Mouse (Mus musculus) forebrain, embryonic 15.5 days (tissue): ENCODE measurements around the gene Krtap10-4. TPM values are rescaled to one million over a fixed set of nuclear protein-coding genes. Genes with fewer than 3 reads are reported as not detected.
"Not testable (repeated sequence)": the region's sequence is repeated elsewhere in the genome, so short reads cannot be mapped to it uniquely, and the experiment has no call there.

Experiments used
- ATAC-seq: fragments of 200-750 bp; cut with Nextera tagmentation; replicated peaks from 2 replicates; pipeline ENCODE4 v1.8.0; 2017; ENCODE audit warnings: mild to moderate bottlenecking, moderate TSS enrichment, moderate library complexity
- H3K27ac ChIP-seq: fragments of 300-500 bp; sonication (generic); replicated peaks from 2 replicates; pipeline ENCODE4 v1.5.1; 2015; ENCODE audit warnings: mild to moderate bottlenecking, inconsistent platforms
- H3K27me3 ChIP-seq: fragments of 300-500 bp; sonication (generic); 2 replicates; pipeline ENCODE4 v1.6.1; 2015; ENCODE audit warnings: inconsistent platforms
- H3K36me3 ChIP-seq: fragments of 300-500 bp; sonication (generic); 2 replicates; pipeline ENCODE4 v1.6.1; 2015; ENCODE audit warnings: mild to moderate bottlenecking, inconsistent platforms
- H3K4me1 ChIP-seq: fragments of 300-500 bp; sonication (generic); 2 replicates; pipeline ENCODE4 v1.6.1; 2015; ENCODE audit warnings: inconsistent platforms
- H3K4me2 ChIP-seq: fragments of 300-500 bp; sonication (generic); replicated peaks from 2 replicates; pipeline ENCODE4 v1.6.1; 2015; ENCODE audit warnings: mild to moderate bottlenecking, inconsistent platforms
- H3K4me3 ChIP-seq: fragments of 300-500 bp; sonication (generic); 2 replicates; pipeline ENCODE4 v1.5.1; 2015; ENCODE audit warnings: mild to moderate bottlenecking, inconsistent platforms
- H3K9ac ChIP-seq: fragments of 300-500 bp; sonication (generic); replicated peaks from 2 replicates; pipeline ENCODE4 v1.6.1; 2015; ENCODE audit warnings: mild to moderate bottlenecking, inconsistent platforms
- H3K9me3 ChIP-seq: fragments of 300-500 bp; sonication (generic); 2 replicates; pipeline ENCODE4 v1.6.1; 2016; ENCODE audit warnings: inconsistent platforms
- WGBS: fragments of 180-500 bp; shearing (Covaris S2); methylation state at CpG from one replicate; pipeline ENCODE4 v1.1.7; 2015; ENCODE audit warnings: mixed read lengths; 5-methylcytosine and 5-hydroxymethylcytosine counted together
- polyA plus RNA-seq: library from polyadenylated mRNA; unstranded; fragments of >200 nt; fragmentation: Nextera tagmentation; extraction: Ambion mirVana; gene quantifications from 2 replicates; pipeline ENCODE4 v1.2.1, GENCODE M21; 2015

Krtap10-4 gene
- polyA plus RNA-seq, 1 experiment from 2014 or later: not detected

DNA sequence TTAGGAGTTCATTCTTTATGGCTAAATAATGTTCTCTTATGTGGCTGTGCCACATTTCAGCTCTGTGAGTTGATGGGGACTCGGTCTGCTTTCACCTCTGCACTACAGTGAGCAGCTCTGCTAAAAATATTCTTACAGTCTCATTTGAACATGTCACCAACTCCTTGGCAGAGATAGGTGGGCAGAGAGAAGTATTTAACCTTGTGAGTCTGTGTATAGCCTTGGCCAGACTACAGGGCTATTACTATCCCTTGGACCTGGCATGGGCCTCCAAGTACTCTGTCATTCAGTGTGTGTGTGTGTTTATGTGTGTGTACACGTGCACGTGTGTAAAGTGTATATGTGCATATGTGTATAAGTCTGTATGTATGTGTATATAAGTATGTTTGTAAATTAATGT is 43.5 kb downstream of the Krtap10-4 start:
- H3K4me2 ChIP-seq, H3K9me3 ChIP-seq, H3K4me3 ChIP-seq, H3K9ac ChIP-seq, H3K4me1 ChIP-seq, H3K27me3 ChIP-seq, ATAC-seq, H3K36me3 ChIP-seq, H3K27ac ChIP-seq: not testable (repeated sequence)
- 89% methylated on average over 3 of the region's 3 CpGs for WGBS

DNA sequence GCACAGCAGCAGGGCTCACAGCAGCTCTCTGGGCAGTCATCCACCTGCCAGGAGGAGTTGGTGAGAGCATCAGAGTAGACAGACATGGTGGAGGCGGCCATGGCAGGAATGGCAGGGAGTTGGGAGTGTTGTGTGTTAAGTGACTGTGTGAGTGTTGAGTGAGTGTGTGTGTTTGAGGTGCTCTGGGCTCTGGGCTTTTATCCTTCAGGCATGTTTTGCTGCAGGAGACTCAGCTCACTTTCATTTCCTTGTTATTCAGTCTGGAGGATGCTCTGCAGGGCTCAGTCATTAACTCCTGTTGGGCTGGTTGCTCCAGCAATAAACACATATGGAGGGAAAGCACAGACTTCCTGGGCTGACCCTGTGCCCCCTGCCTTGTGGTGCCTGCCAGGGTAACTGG is 44.5 kb downstream of the Krtap10-4 start, which contains the start of gene Gm3250:
TSS of gene Gm3250 (minus strand) at position 101 of the 400 bp plus-strand sequence.
- not testable (repeated sequence) for ATAC-seq

GRCm38 (mm10) chr10:77776844-77777243 is 50.1 kb downstream of the Krtap10-4 start, which contains the start of gene Gm7138:
Gene Gm7138 (minus strand): TSS chr10:77776944.
- not testable (repeated sequence) for ATAC-seq, H3K27ac ChIP-seq, H3K4me1 ChIP-seq, H3K9ac ChIP-seq, H3K36me3 ChIP-seq, H3K4me2 ChIP-seq, H3K4me3 ChIP-seq, H3K27me3 ChIP-seq, H3K9me3 ChIP-seq
- 56% methylated on average over 1 of the region's 1 CpGs for WGBS

More for the DNA sequence above, 44.5 kb downstream of the Krtap10-4 start, which contains the start of gene Gm3250:
- H3K36me3 ChIP-seq, H3K9ac ChIP-seq, H3K9me3 ChIP-seq, H3K27ac ChIP-seq, H3K27me3 ChIP-seq, H3K4me2 ChIP-seq, H3K4me3 ChIP-seq, H3K4me1 ChIP-seq: not testable (repeated sequence)
- WGBS: 75% methylated on average over 1 of the region's 1 CpGs

Other genes starting within 250 kb of the Krtap10-4 start
- gene Pttg1ip, start 245.4 kb downstream of the Krtap10-4 start, polyA plus RNA-seq: 67.5 and 71.0 TPM in 2 replicates
- gene Sumo3, start 221.0 kb downstream of the Krtap10-4 start, polyA plus RNA-seq: 318 and 322 TPM in 2 replicates
- 4.2 and 8.6 TPM in 2 replicates for gene Gm49325, start 220.9 kb downstream of the Krtap10-4 start, polyA plus RNA-seq
- 108 and 117 TPM in 2 replicates for gene Ube2g2, start 204.8 kb downstream of the Krtap10-4 start, polyA plus RNA-seq
- gene Tspear, start 140.5 kb downstream of the Krtap10-4 start, polyA plus RNA-seq: 0.17 and 0.52 TPM in 2 replicates
- gene Gm19402, start 136.3 kb downstream of the Krtap10-4 start, polyA plus RNA-seq: not detected in 2 replicates
- not detected in 2 replicates for gene Gm9508, start 129.9 kb downstream of the Krtap10-4 start, polyA plus RNA-seq
- gene Gm10272, start 120.5 kb downstream of the Krtap10-4 start, polyA plus RNA-seq: not detected in 2 replicates
- gene Gm10024, start 115.6 kb downstream of the Krtap10-4 start, polyA plus RNA-seq: not detected in 2 replicates
- gene Gm10142, start 111.3 kb downstream of the Krtap10-4 start, polyA plus RNA-seq: not detected in 2 replicates
- not detected in 2 replicates for gene Krtap12-1, start 106.5 kb downstream of the Krtap10-4 start, polyA plus RNA-seq
- gene Gm10100, start 100.6 kb downstream of the Krtap10-4 start, polyA plus RNA-seq: not detected in 2 replicates
- not detected in 2 replicates for gene Gm18596, start 84.5 kb downstream of the Krtap10-4 start, polyA plus RNA-seq
- not detected in 2 replicates for gene Gm9736, start 75.7 kb downstream of the Krtap10-4 start, polyA plus RNA-seq
- not detected in 2 replicates for gene Gm3233, start 67.4 kb downstream of the Krtap10-4 start, polyA plus RNA-seq
- not detected in 2 replicates for gene Gm3238, start 55.8 kb downstream of the Krtap10-4 start, polyA plus RNA-seq
- gene Gm7138, start 50.2 kb downstream of the Krtap10-4 start, polyA plus RNA-seq: not detected in 2 replicates
- not detected in 2 replicates for gene Gm3250, start 44.6 kb downstream of the Krtap10-4 start, polyA plus RNA-seq
- not detected in 2 replicates for gene Gm7137, start 38.9 kb downstream of the Krtap10-4 start, polyA plus RNA-seq
- gene Gm9639, start 32.0 kb downstream of the Krtap10-4 start, polyA plus RNA-seq: not detected in 2 replicates
- gene Gm19668, start 28.0 kb downstream of the Krtap10-4 start, polyA plus RNA-seq: not detected in 2 replicates
- gene Gm9507, start 15.3 kb downstream of the Krtap10-4 start, polyA plus RNA-seq: not detected in 2 replicates
- not detected in 2 replicates for gene Gm2696, start 12.4 kb downstream of the Krtap10-4 start, polyA plus RNA-seq
- gene Krtap10-10, start 8.9 kb upstream of the Krtap10-4 start, polyA plus RNA-seq: not detected in 2 replicates
- gene Gm36176, start 19.7 kb upstream of the Krtap10-4 start, polyA plus RNA-seq: not detected in 2 replicates
- not detected in 2 replicates for gene Gm10318, start 25.8 kb upstream of the Krtap10-4 start, polyA plus RNA-seq
- not detected in 2 replicates for gene Gm3285, start 34.9 kb upstream of the Krtap10-4 start, polyA plus RNA-seq
- 11.1 and 11.3 TPM in 2 replicates for gene Lrrc3, start 75.4 kb upstream of the Krtap10-4 start, polyA plus RNA-seq
- 2.6 and 2.8 TPM in 2 replicates for gene Trpm2, start 143.5 kb upstream of the Krtap10-4 start, polyA plus RNA-seq
- 35.0 and 37.1 TPM in 2 replicates for gene 1810043G02Rik, start 151.4 kb upstream of the Krtap10-4 start, polyA plus RNA-seq
- 105 and 107 TPM in 2 replicates for gene Pfkl, start 183.0 kb upstream of the Krtap10-4 start, polyA plus RNA-seq
- gene Dnmt3l, start 214.9 kb upstream of the Krtap10-4 start, polyA plus RNA-seq: not detected in 2 replicates
- gene Aire, start 216.5 kb upstream of the Krtap10-4 start, polyA plus RNA-seq: 0.23 TPM in 1 of 2 replicates, not detected in the other
- 0.56 and 0.66 TPM in 2 replicates for gene Icosl, start 242.2 kb upstream of the Krtap10-4 start, polyA plus RNA-seq